Mouse (Mus musculus): ENCODE data around the gene Tpcn2. TPM values are rescaled to one million over a fixed set of nuclear protein-coding genes. Genes with fewer than 3 reads are reported as not detected.

The Tpcn2 gene
- polyA plus RNA-seq, 1 experiment: 7.4 TPM

DNA sequence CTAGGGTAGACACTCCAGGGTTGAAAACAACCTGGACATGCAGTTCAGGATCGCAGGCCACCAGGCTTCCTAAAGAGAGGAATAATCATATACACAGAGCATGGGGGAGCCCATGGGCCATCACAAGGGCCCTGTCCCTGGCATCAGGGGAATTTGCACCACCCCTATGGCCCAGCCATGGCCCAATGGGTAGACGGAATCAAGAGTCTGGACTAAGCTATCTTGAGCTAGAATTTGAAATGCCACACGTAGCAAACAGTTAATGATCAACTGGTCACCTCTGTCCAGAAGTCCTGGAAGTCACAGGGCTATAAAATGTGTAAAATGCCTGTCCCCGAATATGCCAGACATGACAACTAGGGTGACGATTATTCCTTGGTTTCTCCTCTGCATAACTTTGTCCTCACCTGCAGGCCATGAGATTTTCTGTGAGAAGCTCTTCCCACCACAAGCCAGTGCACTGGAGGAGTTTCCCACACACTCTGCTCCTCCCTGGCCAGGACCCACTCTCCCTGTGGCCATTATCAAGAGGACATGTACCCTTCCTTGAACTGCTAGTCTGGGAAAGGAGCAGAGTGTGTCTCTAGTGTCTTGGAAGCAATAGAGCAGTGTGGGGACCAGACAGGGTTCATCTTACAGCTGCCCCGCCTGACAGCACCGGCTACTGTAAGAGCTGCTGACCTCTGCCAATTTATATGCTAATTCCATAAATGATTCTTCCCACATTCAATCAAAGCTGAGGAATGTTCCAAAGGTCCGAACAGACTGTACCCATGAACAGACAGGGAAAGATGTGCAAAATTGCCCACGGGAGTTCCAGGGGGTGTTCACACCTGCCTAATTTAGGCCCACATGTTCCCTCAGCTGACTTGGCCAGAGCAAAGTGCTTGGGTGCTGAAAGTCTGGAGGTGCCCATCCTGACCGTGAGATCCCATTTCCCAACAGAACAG is 48.7 kb downstream of the Tpcn2 start:
- H3K4me3 ChIP-seq (ENCODE audit: insufficient read depth, low read length): no peak overlapping the region

DNA sequence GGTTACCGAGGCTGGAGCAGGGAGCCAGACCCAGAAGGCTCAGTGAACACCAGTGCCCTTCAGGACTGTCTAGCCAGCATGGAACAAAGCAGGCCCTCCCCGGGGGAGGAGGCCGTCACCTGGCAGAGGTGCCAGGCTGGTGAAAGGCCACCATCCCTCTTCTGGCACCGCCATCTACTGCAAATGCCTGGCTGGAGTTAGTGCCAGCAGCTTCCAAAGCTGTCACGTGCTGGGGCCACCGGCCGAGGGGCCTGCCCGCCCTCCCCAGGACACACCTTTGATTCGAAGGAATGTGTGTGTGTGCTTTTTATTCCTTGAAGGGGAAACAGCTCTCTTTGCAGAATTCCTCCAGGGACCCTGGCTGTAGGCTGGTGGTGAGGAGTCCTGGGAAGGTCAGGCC is 52.2 kb downstream of the Tpcn2 start:
- no peak overlapping the region for H3K27ac ChIP-seq (ENCODE audit: insufficient read depth, low read length)
- no peaks in the 10 kb centered on the region for H3K4me1 ChIP-seq (ENCODE audit: control insufficient read depth, insufficient read depth, low read length)
- H3K4me3 ChIP-seq (ENCODE audit: insufficient read depth, low read length): no peak overlapping the region
- TF ChIP-seq POLR2A (IDR thresholded peaks at IDR 0.05; ENCODE audit: extremely low read depth, insufficient read depth, low read length) (no peak), CTCF (IDR thresholded peaks at IDR 0.05; ENCODE audit: extremely low read depth, insufficient read depth, low read length) (no peak)

More for the DNA sequence above, 48.7 kb downstream of the Tpcn2 start:
- Histone ChIP-seq H3K4me1 (ENCODE audit: control insufficient read depth, insufficient read depth, low read length) (no peaks in the 10 kb centered on the region), H3K27ac (ENCODE audit: insufficient read depth, low read length) (no peak overlapping the region)
- no peak for TF ChIP-seq CTCF (IDR thresholded peaks at IDR 0.05; ENCODE audit: extremely low read depth, insufficient read depth, low read length)
- TF ChIP-seq POLR2A (IDR thresholded peaks at IDR 0.05; ENCODE audit: extremely low read depth, insufficient read depth, low read length): no peak

DNA sequence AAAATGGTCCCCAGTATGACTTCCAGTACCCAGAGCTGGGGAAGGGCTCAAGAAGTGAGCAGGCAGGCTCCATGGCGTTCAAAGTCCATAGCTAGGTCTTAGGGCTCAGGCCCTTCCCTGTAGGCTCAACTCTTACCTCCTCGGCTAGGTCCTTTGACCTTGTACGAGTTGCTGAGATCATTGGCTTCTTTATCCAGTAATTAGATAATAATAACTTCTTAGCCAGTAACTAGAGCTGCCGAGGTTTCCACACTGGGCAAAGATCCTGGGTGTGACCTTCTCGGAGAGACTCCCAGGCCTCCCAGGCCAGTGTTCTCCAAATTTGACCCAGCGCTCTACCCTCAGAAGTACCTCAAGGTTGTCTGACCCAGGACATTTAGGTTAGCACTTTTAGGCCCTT is 57.2 kb downstream of the Tpcn2 start:
- H3K4me3 ChIP-seq (ENCODE audit: insufficient read depth, low read length): no peak overlapping the region

DNA sequence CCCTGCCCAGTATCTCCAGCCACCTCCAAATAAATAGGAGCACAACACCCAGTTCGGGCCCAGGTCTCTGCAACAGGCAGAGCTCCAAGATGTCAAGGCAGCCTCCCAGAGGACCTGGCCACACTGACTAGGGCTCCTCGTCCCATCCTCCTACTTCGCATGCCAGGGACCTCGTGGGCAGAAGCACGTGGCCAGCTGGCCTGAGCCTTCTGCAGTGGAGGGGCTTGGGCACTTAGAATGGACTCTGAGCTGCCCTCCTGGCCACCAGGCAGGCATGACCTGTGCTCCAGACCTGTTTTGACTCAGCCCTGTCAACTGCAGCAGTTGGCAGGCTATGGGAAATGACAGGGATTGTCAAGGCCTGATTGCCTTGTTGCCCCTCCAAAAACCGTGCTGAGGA is 58.2 kb downstream of the Tpcn2 start:
- TF ChIP-seq CTCF (IDR thresholded peaks at IDR 0.05; ENCODE audit: extremely low read depth, insufficient read depth, low read length): no peak
- TF ChIP-seq POLR2A (IDR thresholded peaks at IDR 0.05; ENCODE audit: extremely low read depth, insufficient read depth, low read length): no peak
- Histone ChIP-seq H3K27ac (ENCODE audit: insufficient read depth, low read length) (no peak overlapping the region), H3K4me1 (ENCODE audit: control insufficient read depth, insufficient read depth, low read length) (no peaks in the 10 kb centered on the region), H3K4me3 (ENCODE audit: insufficient read depth, low read length) (no peak overlapping the region)

More for the DNA sequence above, 57.2 kb downstream of the Tpcn2 start:
- Histone ChIP-seq H3K27ac (ENCODE audit: insufficient read depth, low read length) (no peak overlapping the region), H3K4me1 (ENCODE audit: control insufficient read depth, insufficient read depth, low read length) (no peaks in the 10 kb centered on the region)
- TF ChIP-seq CTCF (IDR thresholded peaks at IDR 0.05; ENCODE audit: extremely low read depth, insufficient read depth, low read length) (no peak), POLR2A (IDR thresholded peaks at IDR 0.05; ENCODE audit: extremely low read depth, insufficient read depth, low read length) (no peak)

DNA sequence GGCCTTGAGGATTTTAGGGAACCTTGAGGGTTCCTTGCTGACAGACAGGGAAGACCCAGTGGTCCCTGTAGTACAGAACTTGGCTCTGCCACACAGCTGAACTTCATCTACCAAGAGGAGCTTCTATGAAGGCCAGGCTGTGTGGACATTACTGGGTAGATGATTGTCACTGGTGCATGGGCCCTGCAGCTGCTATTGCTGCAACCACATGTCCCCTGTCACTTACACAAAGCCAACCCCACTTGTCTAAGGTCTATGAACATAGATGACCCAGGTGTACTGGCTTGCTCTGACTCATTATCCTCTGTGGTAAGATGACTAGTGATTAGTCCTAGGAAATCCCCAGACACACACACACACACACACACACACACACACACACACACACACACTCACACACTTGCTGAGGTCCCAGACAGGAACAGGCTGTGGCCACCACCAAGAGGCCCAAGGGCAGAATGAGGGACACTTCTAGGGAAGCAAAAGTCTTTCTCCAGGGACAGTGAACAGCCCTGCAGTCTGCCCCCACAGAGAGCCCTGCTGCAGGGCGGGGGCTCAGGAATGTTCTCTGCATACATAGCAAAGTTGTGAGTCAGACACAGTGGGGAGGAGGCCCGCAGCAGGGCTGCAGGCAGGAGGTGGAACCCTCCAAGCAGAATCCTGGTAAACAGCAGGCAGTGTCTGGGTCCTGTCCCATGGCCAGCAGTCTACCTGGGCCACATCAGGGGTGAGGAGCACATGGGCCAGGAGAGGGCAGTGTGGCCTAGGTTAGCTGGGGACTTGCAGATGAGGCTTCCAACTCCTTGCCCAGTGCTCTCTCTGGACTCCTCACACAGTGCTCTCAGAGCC is 61.7 kb downstream of the Tpcn2 start:
- Histone ChIP-seq H3K27ac (ENCODE audit: insufficient read depth, low read length) (no peak overlapping the region), H3K4me1 (ENCODE audit: control insufficient read depth, insufficient read depth, low read length) (no peaks in the 10 kb centered on the region), H3K4me3 (ENCODE audit: insufficient read depth, low read length) (no peak overlapping the region)
- TF ChIP-seq CTCF (IDR thresholded peaks at IDR 0.05; ENCODE audit: extremely low read depth, insufficient read depth, low read length) (no peak), POLR2A (IDR thresholded peaks at IDR 0.05; ENCODE audit: extremely low read depth, insufficient read depth, low read length) (no peak)

DNA sequence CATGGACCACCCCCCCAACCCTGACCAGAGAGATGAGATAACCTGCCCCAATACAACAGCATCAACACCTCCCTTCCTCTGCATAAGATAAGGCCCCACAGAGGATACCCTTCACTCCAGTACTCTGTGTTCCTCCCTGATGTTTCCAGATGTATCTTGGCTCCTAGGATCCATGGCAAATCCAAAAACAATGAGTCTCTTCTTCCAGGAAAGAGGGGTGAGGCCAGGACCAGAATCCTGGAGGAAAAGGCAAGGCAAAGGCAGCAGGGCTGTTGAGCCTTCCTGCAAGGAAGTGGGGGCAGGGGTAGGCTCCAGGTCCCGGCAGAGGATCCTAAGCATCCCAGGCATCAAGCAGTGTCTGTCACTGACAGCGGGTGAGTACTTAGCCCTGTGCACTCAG is 62.5 kb downstream of the Tpcn2 start:
- H3K4me3 ChIP-seq (ENCODE audit: insufficient read depth, low read length): no peak overlapping the region
- H3K27ac ChIP-seq (ENCODE audit: insufficient read depth, low read length): no peak overlapping the region
- no peaks in the 10 kb centered on the region for H3K4me1 ChIP-seq (ENCODE audit: control insufficient read depth, insufficient read depth, low read length)
- no peak for TF ChIP-seq CTCF (IDR thresholded peaks at IDR 0.05; ENCODE audit: extremely low read depth, insufficient read depth, low read length)
- TF ChIP-seq POLR2A (IDR thresholded peaks at IDR 0.05; ENCODE audit: extremely low read depth, insufficient read depth, low read length): no peak

DNA sequence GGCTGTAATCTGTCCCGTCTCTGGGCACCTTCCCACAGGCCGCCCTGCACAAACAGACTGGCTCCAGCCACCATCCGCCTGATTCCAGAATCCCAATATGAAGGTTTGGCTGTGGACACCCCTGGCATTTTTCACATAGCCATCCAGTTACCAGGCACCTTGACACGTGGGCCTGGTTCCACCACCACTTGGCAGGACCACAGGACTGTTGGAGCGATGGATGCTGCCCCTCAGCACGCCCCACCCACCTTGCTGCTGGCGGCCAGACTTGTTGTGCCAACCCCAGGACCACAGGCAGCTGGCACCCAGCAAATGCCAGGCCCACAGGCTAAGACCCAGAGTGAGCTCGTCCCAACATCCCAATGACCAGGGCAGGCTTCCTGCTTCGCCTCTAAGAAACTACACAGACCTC is 64.4 kb downstream of the Tpcn2 start:
- Histone ChIP-seq H3K27ac (ENCODE audit: insufficient read depth, low read length) (no peak overlapping the region), H3K4me3 (ENCODE audit: insufficient read depth, low read length) (no peak overlapping the region)
- TF ChIP-seq CTCF (IDR thresholded peaks at IDR 0.05; ENCODE audit: extremely low read depth, insufficient read depth, low read length) (no peak), POLR2A (IDR thresholded peaks at IDR 0.05; ENCODE audit: extremely low read depth, insufficient read depth, low read length) (no peak)

DNA sequence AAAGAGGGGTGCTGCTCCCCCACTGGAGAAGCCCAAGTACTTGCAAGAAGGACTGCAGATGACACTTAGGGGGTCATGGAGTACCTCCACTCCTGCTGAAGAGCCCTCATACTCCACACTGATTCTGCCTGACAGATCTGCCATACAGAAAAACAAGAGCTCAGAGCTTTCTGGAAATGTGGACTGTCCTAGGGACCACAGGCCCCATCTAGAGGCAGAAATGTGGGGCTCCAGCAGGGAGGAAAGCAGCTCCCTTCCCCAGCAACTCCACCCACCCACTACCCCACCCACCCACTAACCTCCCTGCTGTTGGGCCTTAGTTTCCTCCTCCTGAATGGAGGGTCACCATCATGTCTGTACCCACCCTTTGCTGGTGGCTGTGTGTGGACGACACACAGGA is 67.2 kb downstream of the Tpcn2 start:
- Histone ChIP-seq H3K27ac (ENCODE audit: insufficient read depth, low read length) (no peak overlapping the region), H3K4me3 (ENCODE audit: insufficient read depth, low read length) (no peak overlapping the region), H3K4me1 (ENCODE audit: control insufficient read depth, insufficient read depth, low read length) (no peaks in the 10 kb centered on the region)
- peak; percentile 15; the same call in 1 of the 2 replicates for TF ChIP-seq CTCF (IDR thresholded peaks at IDR 0.05; ENCODE audit: extremely low read depth, insufficient read depth, low read length)
- TF ChIP-seq POLR2A (IDR thresholded peaks at IDR 0.05; ENCODE audit: extremely low read depth, insufficient read depth, low read length): no peak

More for the DNA sequence above, 64.4 kb downstream of the Tpcn2 start:
- H3K4me1 ChIP-seq (ENCODE audit: control insufficient read depth, insufficient read depth, low read length): no peaks in the 10 kb centered on the region

DNA sequence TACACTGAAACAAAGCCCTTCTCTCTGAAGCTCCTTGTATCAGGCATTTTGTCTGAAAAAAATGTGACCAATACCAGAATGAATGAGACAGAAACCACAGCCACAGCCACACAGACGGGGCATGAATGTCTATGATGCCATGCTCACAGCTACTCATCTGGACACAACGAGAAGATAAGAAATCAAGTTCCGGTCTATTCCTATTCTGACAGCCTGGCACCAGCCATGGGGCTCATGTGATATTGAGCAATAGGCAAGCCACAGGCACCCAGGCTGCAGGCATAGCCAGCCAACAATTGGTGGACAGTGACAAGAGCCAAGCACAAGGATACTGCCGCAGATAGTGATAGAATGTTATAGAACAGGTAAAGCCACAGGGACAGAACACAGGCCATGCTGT is 68.3 kb downstream of the Tpcn2 start:
- H3K27ac ChIP-seq (ENCODE audit: insufficient read depth, low read length): no peak overlapping the region
- H3K4me3 ChIP-seq (ENCODE audit: insufficient read depth, low read length): no peak overlapping the region
- no peaks in the 10 kb centered on the region for H3K4me1 ChIP-seq (ENCODE audit: control insufficient read depth, insufficient read depth, low read length)
- TF ChIP-seq CTCF (IDR thresholded peaks at IDR 0.05; ENCODE audit: extremely low read depth, insufficient read depth, low read length): no peak
- TF ChIP-seq POLR2A (IDR thresholded peaks at IDR 0.05; ENCODE audit: extremely low read depth, insufficient read depth, low read length): no peak
